ENCODE assay signal across 16 mouse cellular contexts in the genomic region with DNA sequence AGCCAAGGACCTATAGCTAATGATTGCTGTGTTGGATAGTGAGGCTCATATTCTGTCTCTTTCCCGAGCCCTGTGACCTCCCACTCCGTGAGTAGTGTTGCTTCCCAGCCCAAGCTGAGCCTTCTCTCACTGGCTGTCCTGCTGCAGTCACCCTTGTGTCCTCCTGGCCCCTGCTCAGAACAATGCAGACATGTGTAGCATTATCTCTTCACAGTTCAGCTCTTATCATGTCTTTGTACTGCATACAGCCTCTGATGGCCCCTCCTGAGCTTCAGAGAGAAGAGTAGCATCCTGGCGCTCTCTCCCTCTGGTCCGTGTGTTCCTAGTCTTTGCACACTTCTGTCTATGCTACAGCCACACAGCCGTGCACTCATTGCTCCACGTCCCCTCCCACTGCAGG.
DNase-seq lines count a peak whose midpoint lies in the region; ATAC-seq and TF ChIP-seq lines count a peak whose summit lies in the region.
"Had no signal": no experiment of that assay in that cellular context is flagged by ENCODE, and none has a peak within 500 bp of the region (broad histone marks: within the 10 kb centered on the region; RNA-seq: fewer than 3 reads in every experiment).

No protein-coding gene starts in this region.

- no peak overlapping the region for H3K4me2 ChIP-seq in liver, embryonic 12.5 days
- H3K4me2 ChIP-seq in liver, postnatal 0 days (ENCODE audit: low read depth, low read length), result no peak overlapping the region
- H3K4me2 ChIP-seq in midbrain, embryonic 13.5 days (replicated peaks), result no peak overlapping the region
- no peak overlapping the region for H3K4me2 ChIP-seq in midbrain, embryonic 15.5 days
- H3K4me2 ChIP-seq: embryonic facial prominence, embryonic 13.5 days; embryonic facial prominence, embryonic 15.5 days; forebrain, embryonic 12.5 days had no signal

- H3K36me3 ChIP-seq in liver, embryonic 12.5 days, result no peaks in the 10 kb centered on the region
- peaks cover 6% of the 10 kb centered on the region for H3K36me3 ChIP-seq in liver, postnatal 0 days (replicated peaks; ENCODE audit: insufficient read depth, low read length)
- no peaks in the 10 kb centered on the region for H3K36me3 ChIP-seq in midbrain, embryonic 13.5 days
- H3K36me3 ChIP-seq in midbrain, embryonic 15.5 days (replicated peaks), result no peaks in the 10 kb centered on the region
- H3K36me3 ChIP-seq: embryonic facial prominence, embryonic 15.5 days; forebrain, embryonic 10.5 days; forebrain, embryonic 12.5 days had no signal

- no peak overlapping the region for H3K9ac ChIP-seq in liver, embryonic 12.5 days
- H3K9ac ChIP-seq in liver, postnatal 0 days (replicated peaks), result no peak overlapping the region
- no peak overlapping the region for H3K9ac ChIP-seq in midbrain, embryonic 13.5 days (replicated peaks)
- no peak overlapping the region for H3K9ac ChIP-seq in midbrain, embryonic 15.5 days
- H3K9ac ChIP-seq: embryonic facial prominence, embryonic 13.5 days; embryonic facial prominence, embryonic 15.5 days; forebrain, embryonic 12.5 days had no signal

- H3K4me3 ChIP-seq in liver, embryonic 12.5 days, result no peak overlapping the region
- H3K4me3 ChIP-seq in liver, postnatal 0 days (ENCODE audit: low read depth, low read length), result no peak overlapping the region
- H3K4me3 ChIP-seq in midbrain, embryonic 13.5 days (replicated peaks), result no peak overlapping the region
- no peak overlapping the region for H3K4me3 ChIP-seq in midbrain, embryonic 15.5 days
- H3K4me3 ChIP-seq: embryonic facial prominence, embryonic 13.5 days; embryonic facial prominence, embryonic 15.5 days; erythroblast, embryonic 14.5 days; forebrain, embryonic 10.5 days; forebrain, embryonic 12.5 days had no signal

- H3K9me3 ChIP-seq in liver, embryonic 12.5 days (replicated peaks), result no peaks in the 10 kb centered on the region
- H3K9me3 ChIP-seq in liver, postnatal 0 days (ENCODE audit: low read length), result no peaks in the 10 kb centered on the region
- H3K9me3 ChIP-seq in midbrain, embryonic 13.5 days, result peaks cover 2% of the 10 kb centered on the region; the same call in 1 of the 2 replicates
- H3K9me3 ChIP-seq in midbrain, embryonic 15.5 days, result no peaks in the 10 kb centered on the region
- H3K9me3 ChIP-seq: embryonic facial prominence, embryonic 13.5 days; embryonic facial prominence, embryonic 15.5 days; forebrain, embryonic 10.5 days; forebrain, embryonic 12.5 days had no signal

- TF ChIP-seq CTCF in liver, postnatal 0 days (IDR thresholded peaks at IDR 0.05; ENCODE audit: low read depth), result no peak

- peak; percentile 44 for ATAC-seq in liver, embryonic 12.5 days
- no peak for ATAC-seq in liver, postnatal 0 days
- ATAC-seq in midbrain, embryonic 13.5 days, result 0 out of 2 replicates have a peak, but pooled peaks have one; percentile 37
- no peak for ATAC-seq in midbrain, embryonic 15.5 days (replicated peaks)
- ATAC-seq: forebrain, embryonic 14.5 days; forebrain, embryonic 16.5 days had no signal

- no peak for DNase-seq in liver, postnatal 0 days
- DNase-seq in heart, postnatal 10 days, result no peak
- DNase-seq: adrenal gland, adult 2 months; adrenal gland, postnatal 10 days; adrenal gland, postnatal 25 days; cerebellum, adult 11 months had no signal

- no peaks in the 10 kb centered on the region for H3K27me3 ChIP-seq in liver, embryonic 12.5 days (replicated peaks)
- no peaks in the 10 kb centered on the region for H3K27me3 ChIP-seq in liver, postnatal 0 days (ENCODE audit: insufficient read depth, low read length)
- no peaks in the 10 kb centered on the region for H3K27me3 ChIP-seq in midbrain, embryonic 13.5 days
- no peaks in the 10 kb centered on the region for H3K27me3 ChIP-seq in midbrain, embryonic 15.5 days (replicated peaks)
- H3K27me3 ChIP-seq: embryonic facial prominence, embryonic 13.5 days; embryonic facial prominence, embryonic 15.5 days had no signal

- H3K4me1 ChIP-seq in liver, embryonic 12.5 days, result no peaks in the 10 kb centered on the region
- H3K4me1 ChIP-seq in liver, postnatal 0 days (ENCODE audit: insufficient read depth), result no peaks in the 10 kb centered on the region
- H3K4me1 ChIP-seq in midbrain, embryonic 13.5 days (replicated peaks), result 0 out of 2 replicates have a peak, but pooled peaks cover 4% of the 10 kb centered on the region
- H3K4me1 ChIP-seq in midbrain, embryonic 15.5 days, result no peaks in the 10 kb centered on the region
- H3K4me1 ChIP-seq: embryonic facial prominence, embryonic 13.5 days; embryonic facial prominence, embryonic 15.5 days; forebrain, embryonic 12.5 days had no signal

- TF ChIP-seq EP300 in liver, postnatal 0 days (IDR thresholded peaks at IDR 0.05; ENCODE audit: low read depth), result no peak

- WGBS in liver, embryonic 12.5 days (ENCODE audit: insufficient replicate concordance), result 61% methylated on average over 6 of the region's 6 CpGs
- 72% methylated on average over 6 of the region's 6 CpGs for WGBS in liver, postnatal 0 days (ENCODE audit: insufficient replicate concordance)
- WGBS in midbrain, embryonic 13.5 days, result 65% methylated on average over 6 of the region's 6 CpGs
- 73% methylated on average over 6 of the region's 6 CpGs for WGBS in midbrain, embryonic 15.5 days

- no peak overlapping the region for H3K27ac ChIP-seq in liver, embryonic 12.5 days
- H3K27ac ChIP-seq in liver, postnatal 0 days (ENCODE audit: low read depth), result no peak overlapping the region
- H3K27ac ChIP-seq in midbrain, embryonic 13.5 days, result no peak overlapping the region
- H3K27ac ChIP-seq in midbrain, embryonic 15.5 days, result no peak overlapping the region
- H3K27ac ChIP-seq: embryonic facial prominence, embryonic 13.5 days; embryonic facial prominence, embryonic 15.5 days; forebrain, embryonic 10.5 days; forebrain, embryonic 12.5 days had no signal

- intact Hi-C loops in heart, postnatal 10 days (cut with DNase I), result no loop called here

Comparison
In these comparisons a context has a peak if more than half of its experiments do, and no peak if none do; other contexts are left out.
1. ATAC-seq: peak in liver, embryonic 12.5 days (single experiment) and midbrain, embryonic 13.5 days (single experiment); none in liver, postnatal 0 days (single experiment) and midbrain, embryonic 15.5 days (single experiment).